Mouse (Mus musculus) erythroblast, embryonic 14.5 days (primary cell): ENCODE data around the gene Ficd. TPM values are rescaled to one million over a fixed set of nuclear protein-coding genes. Genes with fewer than 3 reads are reported as not detected.

Experiments
- H3K27me3 ChIP-seq: 2 replicates; pipeline ENCODE4 v1.6.1; 2012; ENCODE audit warnings: inconsistent platforms; ENCODE audit not compliant: control insufficient read depth
- H3K36me3 ChIP-seq: 2 replicates; pipeline ENCODE4 v1.6.1; 2012; ENCODE audit warnings: mild to moderate bottlenecking, inconsistent platforms; ENCODE audit not compliant: control insufficient read depth
- H3K4me1 ChIP-seq: 2 replicates; pipeline ENCODE4 v1.6.1; 2012; ENCODE audit warnings: inconsistent platforms; ENCODE audit not compliant: control insufficient read depth
- H3K4me3 ChIP-seq: replicated peaks from 2 replicates; pipeline ENCODE3; 2012; ENCODE audit warnings: moderate library complexity, mild to moderate bottlenecking, inconsistent platforms
- H3K9me3 ChIP-seq: 2 replicates; pipeline ENCODE4 v1.6.1; 2012; ENCODE audit warnings: low read length, inconsistent platforms, mixed read lengths; ENCODE audit not compliant: control insufficient read depth
- GATA1 ChIP-seq: IDR thresholded peaks from 2 replicates; pipeline ENCODE4 v1.6.1; 2012; ENCODE audit warnings: low read length, inconsistent platforms, mixed read lengths
- TAL1 ChIP-seq: IDR thresholded peaks from 3 replicates; pipeline ENCODE4 v1.6.1; 2012; ENCODE audit warnings: low read length, inconsistent platforms, mixed read lengths
- polyA plus RNA-seq: library from polyadenylated mRNA; stranded (reverse); fragments of >175 nt; gene quantifications from 2 replicates; pipeline ENCODE4 v1.2.3, GENCODE M21; 2012

Gene Ficd
- polyA plus RNA-seq, 1 experiment = 0.13 TPM

- Histone ChIP-seq H3K36me3 (peaks cover 59% of the 10 kb centered on the region), H3K4me3 (peak overlapping the region; percentile 91), H3K4me1 (peaks cover 30% of the 10 kb centered on the region), H3K9me3 (peaks cover 5% of the 10 kb centered on the region), H3K27me3 (no peaks in the 10 kb centered on the region)
- TF ChIP-seq GATA1 = no peak
- no peak for TF ChIP-seq TAL1
These were observed 2.1 kb downstream of the Ficd start for GRCm38 (mm10) chr5:113737607-113738237.

- TF ChIP-seq GATA1 (no peak), TAL1 (no peak)
These were observed 12.0 kb downstream of the Ficd start for GRCm38 (mm10) chr5:113747629-113748028.

GRCm38 (mm10) chr5:113748556-113749331, 13.1 kb downstream of the Ficd start:
- Histone ChIP-seq H3K4me3 (no peak overlapping the region), H3K9me3 (no peaks in the 10 kb centered on the region; the same call in 1 of the 2 replicates), H3K4me1 (no peaks in the 10 kb centered on the region), H3K27me3 (no peaks in the 10 kb centered on the region), H3K36me3 (peaks cover 100% of the 10 kb centered on the region)
- no peak for TF ChIP-seq TAL1
- no peak for TF ChIP-seq GATA1

More at GRCm38 (mm10) chr5:113747629-113748028, 12.0 kb downstream of the Ficd start:
- Histone ChIP-seq H3K27me3 (no peaks in the 10 kb centered on the region), H3K4me1 (no peaks in the 10 kb centered on the region), H3K36me3 (peaks cover 100% of the 10 kb centered on the region), H3K9me3 (no peaks in the 10 kb centered on the region; the same call in 1 of the 2 replicates), H3K4me3 (no peak overlapping the region)

- Histone ChIP-seq H3K4me1 (no peaks in the 10 kb centered on the region), H3K36me3 (peaks cover 100% of the 10 kb centered on the region), H3K27me3 (no peaks in the 10 kb centered on the region), H3K4me3 (no peak overlapping the region), H3K9me3 (no peaks in the 10 kb centered on the region)
- no peak for TF ChIP-seq TAL1
- no peak for TF ChIP-seq GATA1
These were observed 16.0 kb downstream of the Ficd start for GRCm38 (mm10) chr5:113751521-113752157.

- no peaks in the 10 kb centered on the region for H3K27me3 ChIP-seq
- H3K36me3 ChIP-seq = peaks cover 100% of the 10 kb centered on the region
- H3K4me3 ChIP-seq = no peak overlapping the region
- TF ChIP-seq TAL1 (no peak), GATA1 (no peak)
- H3K4me1 ChIP-seq = no peaks in the 10 kb centered on the region
- H3K9me3 ChIP-seq = no peaks in the 10 kb centered on the region
These were observed 19.9 kb downstream of the Ficd start for GRCm38 (mm10) chr5:113755347-113756030.

GRCm38 (mm10) chr5:113761585-113761984, 26.0 kb downstream of the Ficd start:
- Histone ChIP-seq H3K27me3 (no peaks in the 10 kb centered on the region), H3K4me3 (no peak overlapping the region), H3K9me3 (no peaks in the 10 kb centered on the region), H3K36me3 (peaks cover 97% of the 10 kb centered on the region), H3K4me1 (peaks cover 4% of the 10 kb centered on the region)
- TF ChIP-seq GATA1 (no peak), TAL1 (no peak)

- Histone ChIP-seq H3K36me3 (peaks cover 97% of the 10 kb centered on the region), H3K4me3 (no peak overlapping the region), H3K4me1 (peaks cover 19% of the 10 kb centered on the region), H3K27me3 (no peaks in the 10 kb centered on the region), H3K9me3 (no peaks in the 10 kb centered on the region)
- no peak for TF ChIP-seq GATA1
- no peak for TF ChIP-seq TAL1
These were observed 28.8 kb downstream of the Ficd start for GRCm38 (mm10) chr5:113764426-113764825.

- H3K4me1 ChIP-seq = peaks cover 33% of the 10 kb centered on the region
- H3K4me3 ChIP-seq = no peak overlapping the region
- peaks cover 86% of the 10 kb centered on the region for H3K36me3 ChIP-seq
These were observed 30.3 kb downstream of the Ficd start for GRCm38 (mm10) chr5:113765641-113766526.

More at GRCm38 (mm10) chr5:113765641-113766526, 30.3 kb downstream of the Ficd start:
- TF ChIP-seq TAL1 (no peak), GATA1 (no peak)
- Histone ChIP-seq H3K9me3 (no peaks in the 10 kb centered on the region), H3K27me3 (no peaks in the 10 kb centered on the region)
